Comparison of ENCODE assay signal across 11 mouse cellular contexts in genomic region chr9:69856621-69857020, GRCm38 (mm10).
DNase-seq lines count a peak whose midpoint lies in the region; ATAC-seq and TF ChIP-seq lines count a peak whose summit lies in the region.
"Had no signal": no experiment of that assay in that cellular context is flagged by ENCODE, and none has a peak within 500 bp of the region (broad histone marks: within the 10 kb centered on the region; RNA-seq: fewer than 3 reads in every experiment).

No protein-coding gene starts in this region.

- no peak overlapping the region for H3K27ac ChIP-seq in liver, embryonic 12.5 days
- no peak overlapping the region for H3K27ac ChIP-seq in midbrain, embryonic 11.5 days (ENCODE audit: low read depth, low read length)
- no peak overlapping the region for H3K27ac ChIP-seq in gastrocnemius, adult 2 months
- H3K27ac ChIP-seq: embryonic facial prominence, embryonic 15.5 days; layer of hippocampus, adult 2 months; macrophage had no signal

- intact Hi-C loops in gastrocnemius, adult 2 months (cut with DNase I), result no loop called here

- H3K4me2 ChIP-seq in liver, embryonic 12.5 days, result no peak overlapping the region
- H3K4me2 ChIP-seq in midbrain, embryonic 11.5 days, result no peak overlapping the region
- H3K4me2 ChIP-seq: embryonic facial prominence, embryonic 15.5 days had no signal

- no peaks in the 10 kb centered on the region for H3K9me3 ChIP-seq in liver, embryonic 12.5 days (replicated peaks)
- no peaks in the 10 kb centered on the region for H3K9me3 ChIP-seq in midbrain, embryonic 11.5 days (ENCODE audit: control insufficient read depth, low read length)
- H3K9me3 ChIP-seq: embryonic facial prominence, embryonic 15.5 days had no signal

- ATAC-seq in CD4-positive, CD25-positive, alpha-beta regulatory T cell, adult 4 months, result no peak
- no peak for ATAC-seq in liver, embryonic 12.5 days
- no peak for ATAC-seq in midbrain, embryonic 11.5 days (ENCODE audit: low FRiP score)

- no peak overlapping the region for H3K9ac ChIP-seq in liver, embryonic 12.5 days
- H3K9ac ChIP-seq in midbrain, embryonic 11.5 days (ENCODE audit: low read length), result no peak overlapping the region
- H3K9ac ChIP-seq: embryonic facial prominence, embryonic 15.5 days had no signal

- H3K36me3 ChIP-seq in liver, embryonic 12.5 days, result no peaks in the 10 kb centered on the region
- no peaks in the 10 kb centered on the region for H3K36me3 ChIP-seq in midbrain, embryonic 11.5 days (ENCODE audit: control insufficient read depth, insufficient read depth, low read length)
- H3K36me3 ChIP-seq: embryonic facial prominence, embryonic 15.5 days had no signal

- no peaks in the 10 kb centered on the region for H3K4me1 ChIP-seq in liver, embryonic 12.5 days
- no peaks in the 10 kb centered on the region for H3K4me1 ChIP-seq in midbrain, embryonic 11.5 days (ENCODE audit: control insufficient read depth, insufficient read depth, low read length)
- H3K4me1 ChIP-seq: embryonic facial prominence, embryonic 15.5 days had no signal

- no peak for TF ChIP-seq CTCF in gastrocnemius, adult 2 months (IDR thresholded peaks at IDR 0.05)

- 85% methylated on average over 7 of the region's 7 CpGs for WGBS in liver, embryonic 12.5 days (ENCODE audit: insufficient replicate concordance)
- 88% methylated on average over 7 of the region's 7 CpGs for WGBS in midbrain, embryonic 11.5 days

- no peak overlapping the region for H3K4me3 ChIP-seq in liver, embryonic 12.5 days
- H3K4me3 ChIP-seq in midbrain, embryonic 11.5 days (ENCODE audit: low read depth, low read length), result no peak overlapping the region
- no peak overlapping the region for H3K4me3 ChIP-seq in gastrocnemius, adult 2 months
- H3K4me3 ChIP-seq: embryonic facial prominence, embryonic 15.5 days; layer of hippocampus, adult 2 months had no signal

- H3K27me3 ChIP-seq in liver, embryonic 12.5 days (replicated peaks), result no peaks in the 10 kb centered on the region
- no peaks in the 10 kb centered on the region for H3K27me3 ChIP-seq in midbrain, embryonic 11.5 days (ENCODE audit: control insufficient read depth, insufficient read depth, low read length)
- H3K27me3 ChIP-seq: embryonic facial prominence, embryonic 15.5 days had no signal

- peak; percentile 7 for DNase-seq in CD4-positive, CD25-positive, alpha-beta regulatory T cell, adult 2 months (ENCODE audit: low read depth, low spot score)
- DNase-seq in liver, result peak; percentile 8
- DNase-seq in c-Kit-positive CD71-positive TER-119-positive erythroid progenitor cells, embryonic 14.5 days (ENCODE audit: low spot score), result peak; percentile 12
- DNase-seq in mesoderm, embryonic 11.5 days (ENCODE audit: low read depth, low spot score), result peak; percentile 75
- no peak for DNase-seq in midbrain, embryonic 11.5 days (ENCODE audit: low spot score, missing footprints)
- DNase-seq in gastrocnemius, adult 2 months, result no peak

Comparison
In these comparisons a context has a peak if more than half of its experiments do, and no peak if none do; other contexts are left out.
1. DNase-seq: peak in CD4-positive, CD25-positive, alpha-beta regulatory T cell, adult 2 months (single experiment), liver (single experiment), c-Kit-positive CD71-positive TER-119-positive erythroid progenitor cells, embryonic 14.5 days (single experiment) and mesoderm, embryonic 11.5 days (single experiment); none in midbrain, embryonic 11.5 days (single experiment) and gastrocnemius, adult 2 months (single experiment).